Mouse (Mus musculus) c-Kit-positive CD71-positive TER-119-negative erythroid progenitor cells, embryonic 14.5 days (primary cell): ENCODE data around the gene Gm20604.

Experiments used
- DNase-seq: peaks from one replicate; pipeline ENCODE4 v3.0.0-alpha.2; 2013; ENCODE audit warnings: low read depth

The Gm20604 gene

DNA sequence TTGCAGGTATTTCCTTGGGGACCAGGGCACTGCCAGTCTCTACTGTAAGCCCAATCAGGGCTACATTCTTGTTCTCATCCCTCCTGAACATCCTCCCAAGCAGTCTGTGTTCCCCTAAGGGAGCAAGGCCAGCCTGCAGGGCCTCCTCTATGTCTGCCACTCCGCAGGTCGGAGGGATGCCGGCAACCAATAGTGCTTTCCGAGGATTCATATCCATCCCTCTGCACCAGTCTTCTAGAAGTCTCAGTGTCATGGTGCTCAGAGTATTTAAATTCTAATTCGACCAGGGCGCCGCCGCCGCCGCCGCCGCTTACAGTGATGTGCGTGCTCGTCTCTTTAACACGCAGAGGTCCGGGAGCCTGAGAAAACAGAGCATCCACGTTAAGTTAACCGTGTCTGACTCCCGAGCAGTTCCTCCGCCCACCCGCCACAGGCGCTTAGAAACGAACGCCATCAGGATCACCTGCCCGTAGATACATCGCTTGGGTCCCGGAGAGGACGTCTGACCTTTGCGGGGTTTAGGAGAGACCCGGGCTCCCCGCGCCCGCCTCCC, 15.4 kb downstream of the Gm20604 start:
- no peak for DNase-seq

DNA sequence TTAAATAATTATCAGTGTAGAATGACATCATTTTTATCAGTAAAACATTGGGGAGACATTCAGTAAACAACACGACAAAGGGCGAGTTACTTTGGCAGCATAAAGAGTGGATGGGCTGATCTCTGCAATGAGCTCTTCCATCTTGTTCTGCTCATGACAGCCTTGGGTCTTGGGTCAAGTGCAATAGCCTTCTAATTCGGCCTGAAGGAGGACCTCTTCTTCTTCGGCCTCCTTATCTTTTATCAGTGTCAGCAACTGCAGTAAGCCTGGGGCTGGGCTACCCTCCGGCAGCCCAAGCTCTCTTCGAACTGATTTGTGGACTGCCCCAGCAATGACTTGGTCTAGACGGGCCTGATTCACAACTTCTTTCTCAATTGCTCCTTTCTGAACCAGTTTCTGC, 16.4 kb downstream of the Gm20604 start:
- no peak for DNase-seq

DNA sequence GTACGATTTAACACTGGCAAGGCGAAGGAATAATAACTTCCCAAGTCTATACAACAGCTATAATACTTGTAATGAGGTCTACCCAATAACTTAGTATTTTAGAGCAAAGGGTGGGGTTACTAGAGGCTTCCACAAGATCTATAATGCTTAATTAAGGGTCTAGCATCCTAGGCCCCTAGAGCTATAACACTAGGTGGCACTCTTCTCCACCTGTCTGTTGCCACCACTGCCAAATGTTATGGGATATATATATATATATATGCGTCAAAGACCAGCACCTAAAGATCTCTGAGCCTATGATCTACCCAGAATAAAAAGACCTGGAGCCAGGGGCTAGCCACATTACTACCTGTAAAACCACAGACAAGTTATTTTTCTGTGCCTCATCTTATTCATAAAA, 18.2 kb downstream of the Gm20604 start:
- no peak for DNase-seq

DNA sequence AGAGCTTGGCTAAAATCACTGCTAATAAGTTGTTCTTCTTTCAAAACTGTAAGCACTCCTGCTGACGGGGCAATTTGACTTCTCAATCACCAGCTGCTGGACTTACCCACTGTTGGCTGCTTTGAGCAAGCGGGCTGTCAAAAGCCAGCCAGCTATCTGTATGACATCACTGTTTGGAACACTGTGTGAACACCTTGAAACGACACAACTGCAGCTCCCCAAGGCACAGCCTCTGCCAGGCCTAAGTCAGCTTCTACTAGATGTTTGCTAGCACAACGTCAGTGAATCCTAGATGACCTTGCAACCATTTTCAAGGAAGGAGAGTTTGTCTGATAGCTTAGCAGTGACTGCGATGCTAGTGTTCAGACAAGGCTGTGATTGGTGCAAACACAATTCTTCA, 19.4 kb downstream of the Gm20604 start:
- DNase-seq = no peak

DNA sequence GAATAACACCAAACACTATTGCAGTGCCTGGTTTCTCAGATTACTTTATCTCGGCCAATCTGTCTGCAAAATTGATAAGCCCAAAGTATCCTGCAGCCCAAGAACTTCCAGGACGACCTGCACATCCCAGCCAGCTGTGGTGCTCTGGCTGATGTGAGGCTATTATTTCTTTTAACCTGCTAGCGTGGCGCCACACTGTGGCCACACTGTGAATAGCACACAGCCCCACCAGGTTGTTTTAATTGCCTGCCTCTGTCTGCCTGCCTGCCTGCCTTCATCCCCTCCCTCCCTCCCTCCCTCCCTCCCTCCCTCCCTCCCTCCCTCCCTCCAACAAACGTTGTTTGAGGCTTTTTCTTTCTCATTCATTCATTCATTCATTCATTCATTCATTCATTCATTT, 25.1 kb downstream of the Gm20604 start:
- DNase-seq = peak; percentile 62

DNA sequence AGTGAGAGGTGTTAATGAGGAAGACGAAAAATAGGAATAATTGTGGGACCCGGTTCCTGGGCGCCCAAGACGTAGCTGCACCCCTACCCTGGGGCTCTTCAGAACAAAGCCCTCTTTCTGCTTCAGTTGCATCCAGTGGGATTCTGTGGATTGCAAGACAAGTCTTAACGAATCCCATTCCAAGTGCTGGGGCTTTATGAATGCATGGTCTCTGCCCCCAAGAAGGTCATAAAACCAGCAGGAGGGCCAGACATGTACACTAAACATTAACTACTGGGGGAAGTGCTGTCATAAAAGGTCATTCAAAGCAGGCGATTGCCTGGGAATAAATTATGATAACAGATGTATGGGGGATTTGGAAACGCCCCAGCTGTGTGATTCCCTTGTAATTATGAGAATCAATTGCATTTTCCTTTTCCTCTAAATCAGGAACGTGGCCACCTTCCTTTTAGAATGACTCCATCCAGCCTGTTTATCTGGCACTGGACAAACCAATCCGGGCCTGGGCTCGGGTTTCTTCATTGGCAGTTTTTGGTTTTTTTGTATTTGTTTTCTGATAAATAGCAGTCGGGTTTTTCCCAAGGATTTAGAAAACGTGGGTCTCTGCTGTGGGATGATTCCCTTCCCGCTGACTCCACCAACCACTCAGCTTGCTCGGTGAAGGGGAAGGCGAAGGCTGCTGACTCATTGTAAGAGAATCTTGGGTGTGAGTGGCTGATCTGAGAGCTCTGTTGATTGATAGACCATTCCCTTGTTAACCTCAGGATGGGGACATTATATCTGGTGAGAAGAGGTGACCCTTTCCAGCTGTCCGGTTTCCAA, 27.5 kb downstream of the Gm20604 start:
- DNase-seq = no peak

DNA sequence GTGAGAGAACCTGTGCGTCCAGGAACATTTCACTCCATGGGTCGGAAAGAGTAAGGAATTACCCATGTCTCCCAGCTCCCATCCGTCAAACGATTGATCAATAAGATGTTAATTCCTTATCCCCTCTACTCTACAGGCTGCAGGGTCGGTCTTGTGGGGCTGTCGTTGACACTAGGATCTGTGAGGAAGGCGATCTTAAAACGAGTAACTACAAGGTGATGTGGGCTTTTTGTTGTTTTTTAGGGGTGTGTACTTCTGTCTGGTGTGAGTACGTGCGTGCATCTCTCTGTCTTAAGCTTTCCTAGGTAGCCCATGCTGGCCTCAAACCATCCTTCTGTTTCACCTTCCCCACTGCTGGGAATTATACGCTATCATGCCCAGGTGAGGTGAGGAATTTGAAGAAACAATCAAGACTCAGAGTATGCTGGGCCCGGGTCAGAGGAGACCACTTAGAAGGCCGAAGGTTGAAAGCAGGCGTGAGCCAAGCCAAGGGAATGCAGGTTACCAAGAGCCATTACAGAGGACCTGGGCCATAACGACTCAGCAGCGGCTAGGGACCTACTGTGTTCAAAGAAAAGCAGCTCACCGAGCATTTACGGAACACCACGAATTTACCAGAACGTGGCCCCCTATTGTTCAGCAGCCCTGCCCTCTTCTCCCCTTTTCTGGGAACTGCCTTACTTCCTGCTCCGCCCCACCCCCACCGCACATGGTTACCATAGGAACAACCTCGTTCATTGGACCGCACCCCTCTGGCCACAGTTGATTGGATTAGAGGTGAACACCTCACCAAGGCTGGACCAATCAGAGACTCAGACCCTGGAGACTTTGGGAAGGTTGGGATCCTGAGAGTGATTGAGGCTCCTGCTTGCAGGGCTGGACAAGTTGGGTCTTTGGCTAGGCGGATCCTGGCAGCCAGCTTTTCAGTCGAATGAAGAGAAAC, 28.3 kb downstream of the Gm20604 start:
- DNase-seq = peak; percentile 78

DNA sequence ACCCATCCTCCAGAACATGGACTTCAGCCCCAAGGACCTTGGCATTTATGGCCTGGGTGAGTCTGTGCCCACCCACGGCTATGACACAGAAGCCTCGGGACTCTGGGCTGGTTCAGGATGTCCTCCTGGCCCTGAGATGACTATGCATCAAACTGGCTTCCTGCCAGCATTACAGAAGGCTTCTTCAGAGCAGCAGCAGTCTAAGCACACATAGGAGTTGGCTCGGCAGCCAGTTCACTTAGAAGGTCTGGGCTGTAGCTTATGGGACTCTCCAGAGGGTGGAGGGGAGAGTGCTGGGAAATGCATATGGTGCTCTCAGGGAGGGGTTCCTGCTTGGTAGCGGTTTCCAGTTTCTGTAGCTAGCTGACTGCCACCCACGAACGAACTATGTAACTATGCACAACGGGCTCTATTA, 32.7 kb downstream of the Gm20604 start:
- DNase-seq = no peak

DNA sequence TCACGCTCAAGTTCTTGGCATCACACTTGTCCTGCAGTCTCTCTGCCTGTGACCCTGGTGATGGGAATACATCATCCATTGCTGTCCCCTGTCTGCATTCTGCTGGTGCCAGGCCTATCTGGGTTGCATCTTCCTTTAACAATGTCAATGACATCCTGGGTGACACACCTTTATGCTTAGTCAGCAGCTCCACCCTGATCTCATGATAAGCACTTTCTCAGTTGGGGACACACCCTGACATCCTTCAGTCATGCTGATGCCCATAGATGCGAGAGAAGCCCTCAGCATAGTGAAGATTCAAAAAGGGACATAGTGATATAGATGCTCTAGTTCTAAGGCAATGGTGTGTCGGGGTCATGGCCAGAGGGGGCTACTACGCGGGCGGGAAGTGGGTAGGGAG, 33.3 kb downstream of the Gm20604 start:
- no peak for DNase-seq

DNA sequence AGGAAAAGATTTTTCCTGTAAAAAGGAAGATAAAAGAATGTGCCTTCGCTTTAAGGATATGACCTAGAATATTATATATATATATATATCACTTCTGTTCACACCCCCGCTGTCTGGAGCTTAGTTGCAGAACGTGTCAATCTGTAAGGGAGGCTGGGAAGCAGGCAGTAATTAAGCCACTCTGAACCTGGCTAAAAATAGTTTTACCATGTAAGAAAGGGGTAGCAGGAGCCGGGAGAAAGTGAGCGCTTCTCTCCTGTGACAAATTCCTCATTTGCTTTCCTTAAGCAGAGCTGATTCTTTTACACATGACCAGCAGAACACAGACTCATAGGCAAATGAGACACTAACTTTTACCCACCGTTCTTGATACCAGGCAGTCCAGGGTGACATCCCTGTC, 34.6 kb downstream of the Gm20604 start:
- no peak for DNase-seq

DNA sequence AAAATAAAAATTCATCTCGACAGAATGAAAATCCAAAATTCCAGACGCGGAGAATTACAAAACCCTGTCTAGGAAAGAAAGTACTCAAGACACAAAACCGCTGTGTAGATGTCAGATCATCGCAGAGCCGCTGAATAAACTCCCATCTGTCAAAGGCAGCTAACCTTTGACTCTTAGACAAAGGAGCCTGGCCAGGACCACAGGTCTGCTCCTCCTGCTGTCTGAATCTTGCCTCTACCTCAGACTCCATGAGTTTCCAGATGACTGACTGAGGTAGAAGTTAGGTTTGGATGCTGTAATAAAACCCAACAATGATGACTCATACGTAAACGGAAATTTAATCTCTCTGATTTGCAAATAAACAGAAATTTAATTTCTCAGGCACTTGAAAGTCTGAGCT, 35.5 kb downstream of the Gm20604 start:
- DNase-seq = no peak

DNA sequence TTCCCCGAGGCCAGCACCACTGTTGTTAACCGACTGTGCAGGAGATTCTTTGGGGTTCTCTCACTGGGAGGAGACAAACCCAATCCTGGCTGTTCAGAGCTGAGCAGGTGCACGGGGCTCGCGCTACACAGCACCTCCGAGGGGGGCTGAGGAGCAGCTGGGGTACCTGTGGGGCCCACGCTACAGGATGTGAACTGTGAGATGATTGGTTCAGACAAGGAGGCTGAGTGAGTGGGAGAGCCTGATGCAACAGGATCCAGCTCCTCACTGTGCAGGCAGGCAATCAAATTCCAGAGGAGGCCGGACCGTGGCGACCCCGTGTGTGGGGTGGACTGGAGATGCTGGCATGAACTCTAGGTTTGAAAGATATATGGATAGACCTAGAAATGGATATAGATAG, 36.0 kb downstream of the Gm20604 start:
- DNase-seq = no peak

DNA sequence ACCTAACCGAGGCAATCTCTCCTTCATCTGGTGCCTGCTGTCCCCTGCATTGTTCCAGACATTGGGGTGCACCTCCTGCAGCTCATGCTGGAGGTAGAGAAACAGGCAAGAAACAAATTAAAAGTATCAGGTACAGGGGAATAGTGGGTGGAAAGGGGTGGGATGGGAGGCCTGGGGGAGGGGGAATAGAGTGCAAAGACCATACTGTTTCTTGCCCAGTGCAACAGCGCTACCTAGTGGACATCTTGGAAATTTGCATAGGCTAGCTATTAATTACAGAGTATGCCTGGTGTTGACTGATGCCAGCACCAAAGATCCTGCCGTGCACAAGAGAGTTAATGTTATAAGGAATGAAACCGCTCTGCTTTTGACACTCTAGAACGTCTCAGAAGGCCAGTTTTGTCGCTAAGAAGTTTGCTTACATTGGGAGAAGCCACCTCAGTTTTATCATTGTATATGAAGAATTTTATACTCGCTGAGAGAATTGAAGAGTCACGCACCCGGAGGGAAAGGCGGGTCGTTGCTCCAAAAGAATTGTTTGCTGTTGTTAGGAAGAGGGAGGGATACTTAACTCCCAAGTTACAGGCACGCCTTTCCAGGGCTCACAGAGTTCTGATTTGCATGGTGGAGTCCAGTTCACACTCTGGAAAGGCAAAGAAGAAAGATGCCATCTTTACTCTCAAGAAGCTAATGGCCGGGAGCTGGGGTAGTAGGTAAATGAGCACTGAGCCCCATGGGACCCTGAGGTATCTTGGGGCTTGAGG, 38.7 kb downstream of the Gm20604 start:
- no peak for DNase-seq

DNA sequence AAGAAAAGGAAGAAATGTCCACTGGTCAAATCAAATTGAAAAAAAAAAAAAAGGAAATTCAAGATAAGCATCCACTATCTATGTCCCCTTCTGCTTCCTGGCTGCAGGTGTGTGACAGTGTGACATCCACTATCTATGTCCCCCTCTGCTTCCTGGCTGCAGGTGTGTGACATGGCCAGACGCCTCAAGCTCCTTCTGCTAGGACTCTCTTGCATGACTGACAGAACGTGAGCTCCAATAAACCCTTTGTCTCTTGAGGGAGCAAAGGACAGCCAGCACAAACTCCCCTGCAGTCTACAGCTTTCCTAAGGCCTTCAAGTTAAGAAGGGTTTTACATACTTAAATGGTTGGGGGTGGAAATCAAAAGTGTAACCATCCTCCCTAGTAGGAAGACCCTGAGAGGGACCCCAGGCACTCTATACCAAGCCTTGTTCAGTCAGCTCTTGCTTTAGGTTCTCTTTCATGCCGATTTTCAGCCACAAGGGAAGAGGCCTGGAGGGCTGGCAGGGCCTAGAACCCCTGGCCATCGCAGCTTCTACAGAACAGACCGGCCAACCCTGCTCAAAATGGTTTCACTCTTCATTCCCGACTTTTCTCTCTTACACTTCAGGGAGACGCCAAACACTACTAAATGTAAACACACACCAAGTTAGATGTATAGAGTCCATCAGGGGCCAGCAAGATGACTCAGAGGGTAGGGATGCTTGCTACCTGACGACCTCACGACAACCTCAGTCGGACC, 43.6 kb downstream of the Gm20604 start:
- DNase-seq = no peak

DNA sequence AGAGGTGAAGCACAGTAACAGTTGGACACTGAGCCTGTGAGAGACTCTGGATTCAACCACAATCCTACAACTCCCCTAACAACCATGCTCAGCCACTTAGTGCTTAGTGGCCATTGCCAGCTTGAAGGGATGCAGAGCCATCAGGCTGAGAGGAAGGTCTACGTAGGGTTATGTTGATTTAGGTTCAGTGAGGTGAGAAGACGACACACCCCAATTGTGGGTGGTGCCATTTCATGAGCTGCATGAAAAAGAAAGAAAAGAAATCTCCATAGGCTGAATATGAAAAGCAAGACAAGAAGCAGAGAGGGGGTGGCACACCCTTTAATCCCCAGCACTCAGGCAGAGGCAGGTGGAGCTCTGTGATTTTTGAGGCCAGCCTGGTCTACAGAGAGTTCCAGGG, 44.4 kb downstream of the Gm20604 start:
- DNase-seq = no peak

DNA sequence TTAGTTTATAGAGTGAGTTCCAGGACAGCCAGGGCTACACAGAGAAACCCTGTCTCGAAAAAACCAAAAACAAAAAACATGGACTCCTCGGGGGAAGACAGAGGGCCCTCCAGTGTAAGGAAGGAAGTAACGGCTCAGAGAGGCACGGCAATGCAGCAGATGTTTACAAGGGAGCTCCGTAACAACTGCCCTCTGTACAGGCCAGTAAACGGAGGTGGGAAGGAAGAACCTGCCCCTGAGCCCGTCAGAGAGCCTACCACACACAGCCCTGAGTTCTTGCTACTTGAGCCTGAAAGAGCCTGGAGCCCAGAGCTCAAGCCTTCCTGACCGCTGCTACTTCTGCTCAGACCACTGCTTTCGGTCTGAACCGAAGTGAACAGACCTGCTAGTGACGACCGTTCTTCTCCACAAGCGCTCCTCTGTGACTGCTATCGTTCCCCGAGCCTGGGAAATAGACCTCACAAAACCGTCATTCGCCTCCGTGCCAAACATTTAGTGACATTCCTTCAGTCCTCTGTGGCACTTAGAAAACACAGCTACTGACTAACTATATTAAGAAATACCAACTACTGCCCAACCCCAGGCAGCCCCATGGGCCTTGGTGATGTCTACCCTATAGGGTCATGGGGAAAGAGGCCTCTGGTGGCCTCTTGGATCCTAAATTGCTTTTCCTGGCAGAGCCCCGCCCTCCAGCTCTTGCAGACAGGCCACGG, 45.2 kb downstream of the Gm20604 start:
- no peak for DNase-seq

DNA sequence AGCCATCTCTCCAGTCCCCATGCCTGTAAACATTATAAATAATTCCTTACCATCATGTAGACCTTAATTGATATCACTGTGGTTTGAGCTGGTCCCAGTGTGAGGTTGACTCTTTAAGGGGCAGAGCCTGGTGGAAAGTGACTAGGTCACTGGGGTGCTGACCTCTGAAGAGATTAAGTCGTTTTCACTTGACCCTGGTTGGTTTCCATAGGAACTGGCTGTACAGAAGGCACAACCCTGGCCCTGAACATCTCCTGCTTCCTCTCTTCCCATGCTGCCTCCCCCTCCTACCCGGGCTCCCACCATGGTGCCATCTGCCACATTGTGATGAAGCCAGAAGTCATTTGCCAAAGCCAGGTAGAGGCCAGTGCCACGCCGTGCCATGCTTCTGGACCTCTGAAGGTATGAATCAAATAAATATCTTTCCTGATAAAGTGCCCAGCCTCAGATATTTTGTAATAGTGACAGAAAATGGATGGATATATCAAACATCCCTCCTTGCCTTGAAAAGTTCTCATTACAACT, 47.6 kb downstream of the Gm20604 start:
- DNase-seq = no peak

DNA sequence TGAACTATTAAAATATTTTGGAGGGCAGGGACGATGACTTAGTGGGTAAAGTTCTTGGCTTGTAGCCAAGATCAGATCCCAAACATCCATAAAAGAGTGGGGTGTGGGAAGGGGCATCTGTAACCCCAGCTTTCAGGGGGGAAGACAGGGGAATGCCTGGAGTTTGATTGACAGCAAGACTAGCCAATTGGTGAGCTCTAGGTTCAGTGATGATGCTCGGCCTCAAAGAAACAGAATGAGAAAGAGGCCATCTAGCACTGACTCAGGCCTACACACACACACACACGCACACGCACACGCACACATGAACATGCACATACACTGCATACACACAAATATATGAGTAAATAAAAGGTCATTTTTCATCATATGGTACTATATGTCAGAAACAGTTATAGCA, 48.6 kb downstream of the Gm20604 start:
- no peak for DNase-seq

DNA sequence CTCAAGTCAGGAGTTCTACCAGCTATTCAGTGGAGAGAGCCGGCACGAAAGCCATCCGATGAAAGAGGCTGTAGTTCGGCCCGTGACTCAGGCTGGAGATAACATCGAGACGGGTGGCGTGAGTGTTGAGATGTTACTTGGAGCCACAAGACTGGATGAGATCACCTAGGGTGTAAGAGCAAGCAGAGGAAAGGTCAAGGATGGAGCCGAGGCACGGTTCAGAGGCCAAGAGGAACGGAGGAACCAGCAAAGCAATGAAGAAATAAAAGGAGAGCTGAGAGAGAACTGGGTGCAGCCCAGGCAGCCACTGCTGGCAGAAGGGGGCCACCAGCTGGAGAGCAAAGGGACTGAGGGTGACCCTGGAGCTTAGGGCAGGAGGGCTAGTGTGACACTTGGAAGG, 50.3 kb downstream of the Gm20604 start:
- DNase-seq = no peak

DNA sequence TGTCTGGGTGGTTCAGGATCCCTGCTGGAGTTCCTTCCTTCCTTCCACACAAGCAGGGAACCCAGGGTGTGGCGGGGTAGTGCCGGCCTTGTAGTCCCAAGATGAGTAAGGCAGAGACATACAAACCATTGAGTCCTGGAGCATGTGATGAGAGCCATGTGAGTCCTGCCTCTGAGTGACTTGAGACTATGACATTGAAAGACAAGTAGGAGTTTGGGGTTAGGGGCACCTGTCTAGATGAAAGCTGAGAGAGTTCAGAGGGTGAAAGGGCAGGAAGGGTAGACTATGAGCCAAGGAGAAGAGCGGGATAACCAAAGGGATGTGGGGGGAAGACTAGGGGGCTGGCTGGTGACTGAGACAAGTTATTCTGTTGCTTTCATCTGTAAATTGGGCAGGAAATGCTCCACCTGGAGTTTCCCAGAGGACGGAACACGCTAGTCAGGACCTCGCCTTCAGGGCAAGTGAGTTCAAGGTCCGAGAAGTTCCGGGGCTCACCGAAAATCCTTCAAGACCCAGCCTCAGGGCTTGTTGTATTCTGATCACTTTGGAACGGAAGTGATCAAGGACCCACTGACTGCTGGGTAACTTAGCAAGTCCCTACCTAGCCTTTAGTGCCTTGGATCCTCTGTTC, 51.5 kb downstream of the Gm20604 start:
- no peak for DNase-seq
